In genomic region chr6:106078071-106078603, GRCm38 (mm10) we compare ENCODE assay signal across 16 mouse cellular contexts.
DNase-seq lines count a peak whose midpoint lies in the region; ATAC-seq and TF ChIP-seq lines count a peak whose summit lies in the region.
"Had no signal": no experiment of that assay in that cellular context is flagged by ENCODE, and none has a peak within 500 bp of the region (broad histone marks: within the 10 kb centered on the region; RNA-seq: fewer than 3 reads in every experiment).

No protein-coding gene starts in this region.

- 0 out of 2 replicates have a peak, but pooled peaks cover 2% of the 10 kb centered on the region for H3K4me1 ChIP-seq in forebrain, embryonic 11.5 days (replicated peaks; ENCODE audit: control insufficient read depth, insufficient read depth, low read length)
- H3K4me1 ChIP-seq in forebrain, embryonic 10.5 days = peaks cover 11% of the 10 kb centered on the region
- no peaks in the 10 kb centered on the region for H3K4me1 ChIP-seq in lung, embryonic 14.5 days (ENCODE audit: insufficient read depth)
- peaks cover 5% of the 10 kb centered on the region for H3K4me1 ChIP-seq in midbrain, embryonic 12.5 days
- H3K4me1 ChIP-seq: limb, embryonic 13.5 days; lung, embryonic 15.5 days had no signal

- ATAC-seq in forebrain, embryonic 11.5 days (replicated peaks; ENCODE audit: low FRiP score) = peak; percentile 70
- ATAC-seq in lung, embryonic 14.5 days (ENCODE audit: insufficient read depth) = no peak
- ATAC-seq in midbrain, embryonic 12.5 days (ENCODE audit: low FRiP score, low read depth) = peak; percentile 84
- ATAC-seq: intestine, postnatal 0 days had no signal

- TF ChIP-seq CTCF in lung, embryonic 14.5 days (IDR thresholded peaks at IDR 0.05; ENCODE audit: low read depth) = no peak
- no peak for TF ChIP-seq CTCF in layer of hippocampus, adult 2 months (conservative IDR thresholded peaks at IDR 0.05)

- no peak overlapping the region for H3K4me2 ChIP-seq in forebrain, embryonic 11.5 days (ENCODE audit: low read depth, low read length, severe bottlenecking)
- no peak overlapping the region for H3K4me2 ChIP-seq in lung, embryonic 14.5 days
- H3K4me2 ChIP-seq in midbrain, embryonic 12.5 days (replicated peaks) = no peak overlapping the region
- H3K4me2 ChIP-seq: limb, embryonic 13.5 days; lung, embryonic 15.5 days had no signal

- no peaks in the 10 kb centered on the region for H3K27me3 ChIP-seq in forebrain, embryonic 11.5 days (ENCODE audit: control insufficient read depth, insufficient read depth, low read length)
- no peaks in the 10 kb centered on the region for H3K27me3 ChIP-seq in forebrain, embryonic 10.5 days (ENCODE audit: poor library complexity, severe bottlenecking)
- H3K27me3 ChIP-seq in lung, embryonic 14.5 days (ENCODE audit: insufficient read depth, low read length) = no peaks in the 10 kb centered on the region
- H3K27me3 ChIP-seq in midbrain, embryonic 12.5 days = no peaks in the 10 kb centered on the region
- H3K27me3 ChIP-seq: limb, embryonic 13.5 days; lung, embryonic 15.5 days had no signal

- DNase-seq in forebrain, embryonic 11.5 days (ENCODE audit: low spot score) = no peak
- no peak for DNase-seq in forebrain, embryonic 10.5 days (ENCODE audit: extremely low spot score, low spot score)
- peak; percentile 28 for DNase-seq in lung, embryonic 14.5 days
- no peak for DNase-seq in lung, postnatal 25 days (ENCODE audit: low spot score)
- peak; percentile 34 for DNase-seq in retina, postnatal 1 day
- DNase-seq in left cerebral cortex, postnatal 25 days (ENCODE audit: low spot score in 2 of 2) = no peak
- DNase-seq in layer of hippocampus, adult 2 months (ENCODE audit: low spot score in 2 of 2) = no peak
- DNase-seq: adrenal gland, postnatal 14 days; B cell, adult 2 months; gastrocnemius, adult 2 months; heart, postnatal 10 days; right cerebral cortex, adult 18-20 months had no signal

- H3K9ac ChIP-seq in forebrain, embryonic 11.5 days (ENCODE audit: low read length) = no peak overlapping the region
- H3K9ac ChIP-seq in lung, embryonic 14.5 days = no peak overlapping the region
- H3K9ac ChIP-seq in midbrain, embryonic 12.5 days (replicated peaks) = no peak overlapping the region
- H3K9ac ChIP-seq: limb, embryonic 13.5 days; lung, embryonic 15.5 days had no signal

- no peaks in the 10 kb centered on the region for H3K36me3 ChIP-seq in forebrain, embryonic 11.5 days (ENCODE audit: control insufficient read depth, insufficient read depth, low read length)
- H3K36me3 ChIP-seq in forebrain, embryonic 10.5 days (replicated peaks) = no peaks in the 10 kb centered on the region
- H3K36me3 ChIP-seq in lung, embryonic 14.5 days (ENCODE audit: insufficient read depth) = no peaks in the 10 kb centered on the region
- H3K36me3 ChIP-seq in midbrain, embryonic 12.5 days = no peaks in the 10 kb centered on the region
- H3K36me3 ChIP-seq: limb, embryonic 13.5 days; lung, embryonic 15.5 days had no signal

- no peaks in the 10 kb centered on the region for H3K9me3 ChIP-seq in forebrain, embryonic 11.5 days (ENCODE audit: control insufficient read depth, low read length)
- H3K9me3 ChIP-seq in forebrain, embryonic 10.5 days = no peaks in the 10 kb centered on the region
- H3K9me3 ChIP-seq in lung, embryonic 14.5 days (ENCODE audit: low read depth, low read length) = no peaks in the 10 kb centered on the region
- H3K9me3 ChIP-seq in midbrain, embryonic 12.5 days = no peaks in the 10 kb centered on the region
- H3K9me3 ChIP-seq: limb, embryonic 13.5 days; lung, embryonic 15.5 days had no signal

- intact Hi-C loops in left cerebral cortex, postnatal 25 days (cut with DNase I) = no loop called here

- WGBS in forebrain, embryonic 11.5 days = 30% methylated on average over 4 of the region's 4 CpGs
- 54% methylated on average over 4 of the region's 4 CpGs for WGBS in forebrain, embryonic 10.5 days
- WGBS in lung, embryonic 14.5 days = 68% methylated on average over 4 of the region's 4 CpGs
- WGBS in midbrain, embryonic 12.5 days = 24% methylated on average over 4 of the region's 4 CpGs

- H3K27ac ChIP-seq in forebrain, embryonic 11.5 days (ENCODE audit: low read depth, low read length) = no peak overlapping the region
- no peak overlapping the region for H3K27ac ChIP-seq in forebrain, embryonic 10.5 days
- no peak overlapping the region for H3K27ac ChIP-seq in lung, embryonic 14.5 days (ENCODE audit: low read depth)
- H3K27ac ChIP-seq in midbrain, embryonic 12.5 days (replicated peaks) = peak overlapping the region; percentile 39; the same call in 1 of the 2 replicates
- H3K27ac ChIP-seq in layer of hippocampus, adult 2 months = no peak overlapping the region
- H3K27ac ChIP-seq: gastrocnemius, adult 2 months; limb, embryonic 13.5 days; lung, embryonic 15.5 days had no signal

- no peak overlapping the region for H3K4me3 ChIP-seq in forebrain, embryonic 11.5 days (ENCODE audit: low read depth, low read length)
- H3K4me3 ChIP-seq in forebrain, embryonic 10.5 days = no peak overlapping the region
- no peak overlapping the region for H3K4me3 ChIP-seq in lung, embryonic 14.5 days (ENCODE audit: low read depth, low read length)
- H3K4me3 ChIP-seq in midbrain, embryonic 12.5 days = no peak overlapping the region
- H3K4me3 ChIP-seq in layer of hippocampus, adult 2 months = no peak overlapping the region
- H3K4me3 ChIP-seq: gastrocnemius, adult 2 months; limb, embryonic 13.5 days; lung, embryonic 15.5 days had no signal

Comparison
In these comparisons a context has a peak if more than half of its experiments do, and no peak if none do; other contexts are left out.
1. DNase-seq: peak in lung, embryonic 14.5 days (single experiment) and retina, postnatal 1 day (single experiment); none in forebrain, embryonic 11.5 days (single experiment), forebrain, embryonic 10.5 days (single experiment), lung, postnatal 25 days (single experiment), left cerebral cortex, postnatal 25 days (0 of 2) and layer of hippocampus, adult 2 months (0 of 2).